Mouse (Mus musculus) natural killer cell, adult 2 months (primary cell): ENCODE results near the gene Snx29.
"Not testable (repeated sequence)": the region's sequence is repeated elsewhere in the genome, so short reads cannot be mapped to it uniquely, and the experiment has no call there.

Experiments used
- DNase-seq, 2 experiments: peaks; one replicate each; pipeline ENCODE4 v3.0.0; 2022; ENCODE audit warnings: low spot score in 2 of 2

Snx29 gene

DNA sequence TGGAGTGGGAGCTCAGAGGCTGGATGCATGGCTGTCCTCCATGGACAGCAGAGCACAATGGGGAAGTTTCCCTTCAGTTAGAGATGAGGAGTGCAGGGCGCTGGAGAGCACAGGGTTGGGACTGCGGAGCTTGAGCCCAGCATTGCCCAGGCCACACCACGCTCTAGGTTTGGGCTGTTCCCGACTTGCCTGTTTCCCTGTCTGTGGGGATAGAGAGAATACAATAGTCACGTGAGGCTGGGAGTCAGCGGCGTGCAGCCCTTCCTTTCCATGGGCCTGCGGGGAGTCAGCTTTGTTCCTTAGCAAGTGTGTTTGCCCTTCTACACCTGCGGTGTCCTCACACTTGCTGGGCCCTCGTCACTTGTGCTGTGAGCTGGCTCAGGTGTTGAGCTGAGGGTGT is 37.2 kb downstream of the Snx29 start:
- DNase-seq: no peak

DNA sequence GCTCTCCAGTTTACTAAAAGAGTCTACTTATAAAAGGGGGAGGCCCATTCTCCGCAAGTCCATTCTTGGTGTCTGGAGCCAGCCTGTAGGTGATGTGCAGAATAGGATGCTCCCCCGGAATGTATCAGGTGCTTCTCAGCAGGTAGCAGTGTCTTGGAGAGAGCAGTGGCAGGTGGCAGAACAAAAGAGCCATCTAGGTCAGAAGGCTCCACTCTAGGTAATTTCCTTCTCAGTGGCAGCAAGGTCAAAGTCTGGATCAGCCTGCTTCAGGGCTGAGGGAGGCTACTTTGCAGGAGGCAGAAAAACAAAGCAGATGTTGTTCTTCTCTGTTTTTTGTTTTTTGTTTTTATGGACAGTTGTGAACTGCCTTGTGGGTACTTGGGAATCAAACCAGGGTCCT is 37.9 kb downstream of the Snx29 start:
- DNase-seq: not testable (repeated sequence)

- DNase-seq: no peak
Observed at GRCm38 (mm10) chr16:11365626-11366025, 42.9 kb downstream of the Snx29 start.

DNA sequence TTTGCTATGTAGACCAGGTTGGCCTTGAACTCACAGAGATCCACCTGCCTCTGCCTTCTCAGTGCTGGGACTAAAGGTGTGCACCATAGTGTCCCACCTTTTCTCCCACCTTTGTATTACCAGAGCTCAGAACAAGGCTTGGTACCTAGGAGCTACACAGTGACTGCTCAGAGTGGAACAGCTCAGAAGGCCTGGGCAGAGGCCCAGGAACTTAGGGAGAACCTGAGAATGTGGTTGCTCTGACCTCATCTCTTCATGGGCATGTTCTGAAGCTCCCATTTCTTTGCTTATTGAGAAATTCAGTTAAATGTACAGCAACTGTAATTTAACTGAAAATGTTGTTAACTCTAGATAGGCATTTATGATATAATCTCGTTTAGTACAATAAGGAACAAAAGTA is 44.1 kb downstream of the Snx29 start:
- DNase-seq: no peak

DNA sequence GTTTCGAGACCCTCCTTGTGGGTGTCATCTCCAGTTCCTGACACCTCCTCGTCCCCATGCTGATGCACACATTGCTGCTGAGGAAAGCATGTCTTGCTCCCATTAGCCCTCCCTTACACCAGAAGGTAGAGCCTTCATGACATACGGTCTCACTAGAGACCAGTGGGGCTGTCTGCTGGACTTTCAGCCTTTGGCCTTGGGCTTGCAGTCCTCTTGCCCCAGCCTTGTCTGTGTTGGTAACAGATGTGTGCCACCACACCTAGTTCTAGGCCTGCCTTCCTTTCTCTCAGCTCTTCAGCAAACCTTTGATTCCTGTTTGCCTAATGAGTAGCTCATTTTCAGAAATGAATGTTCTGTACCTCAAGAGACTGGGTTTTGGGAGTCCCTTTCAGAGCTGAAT is 45.7 kb downstream of the Snx29 start:
- no peak for DNase-seq

DNA sequence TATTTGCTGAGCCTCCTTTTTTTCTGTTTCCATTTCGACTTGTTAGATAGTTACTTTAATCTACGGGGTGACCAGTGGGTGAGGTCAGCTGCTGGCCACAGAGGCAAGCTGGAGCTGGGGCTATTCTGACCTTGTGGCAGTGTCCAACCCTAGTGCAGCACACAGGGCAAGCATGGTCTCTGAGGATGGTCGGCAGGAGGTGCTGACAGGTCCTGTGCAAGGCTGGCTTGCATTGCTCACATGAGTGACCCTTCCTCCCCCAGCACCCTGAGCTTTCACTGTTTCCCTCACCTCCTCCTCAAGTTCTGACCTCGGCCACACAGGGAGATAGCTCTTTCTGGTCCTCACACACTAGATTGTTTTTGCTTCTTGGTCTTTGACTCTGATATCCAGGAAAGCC is 46.5 kb downstream of the Snx29 start:
- DNase-seq: no peak

DNA sequence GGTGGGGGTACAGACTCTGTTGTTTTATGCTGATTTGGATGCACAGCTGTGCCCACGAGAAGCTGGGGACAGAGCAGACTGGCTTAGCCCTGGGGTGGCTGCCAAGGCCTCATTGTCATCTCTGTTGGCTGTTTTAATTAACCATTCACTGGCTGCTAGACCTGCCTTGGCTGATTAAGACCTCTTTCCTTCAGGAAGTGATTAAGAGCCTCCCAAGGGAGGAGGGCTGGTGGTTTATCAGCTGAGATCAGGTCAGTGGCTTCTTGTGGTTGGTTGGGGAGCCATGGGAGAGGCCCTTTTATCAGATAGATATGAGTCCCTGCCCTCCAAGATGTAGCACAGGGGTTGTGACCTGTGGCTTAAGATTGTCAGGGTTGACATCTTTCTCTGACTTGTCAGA is 46.9 kb downstream of the Snx29 start:
- DNase-seq: no peak

GRCm38 (mm10) chr16:11370132-11370544 is 47.4 kb downstream of the Snx29 start:
- no peak for DNase-seq

- DNase-seq: no peak
Observed at GRCm38 (mm10) chr16:11379264-11379663, 56.6 kb downstream of the Snx29 start.

DNA sequence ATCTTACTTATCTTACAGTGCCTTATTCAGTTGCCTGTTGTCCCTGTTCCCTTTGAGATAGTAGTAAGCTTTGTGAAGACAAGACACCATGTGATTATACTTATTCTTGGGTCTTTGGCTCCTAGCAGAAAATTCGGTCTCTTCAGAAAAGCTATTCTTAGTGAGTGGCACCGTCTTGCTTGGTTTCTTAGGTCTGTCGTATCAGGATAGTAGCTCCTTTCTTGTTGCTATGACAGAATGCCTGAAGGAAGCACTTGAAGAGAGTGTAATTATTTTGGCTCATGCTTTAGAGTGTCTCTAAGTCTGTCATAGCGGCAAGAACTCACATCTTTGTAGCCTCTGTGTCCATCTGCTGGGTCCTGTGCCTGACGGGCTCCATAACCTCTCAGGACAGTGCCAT is 57.3 kb downstream of the Snx29 start:
- DNase-seq: no peak

GRCm38 (mm10) chr16:11380871-11381270 is 58.2 kb downstream of the Snx29 start:
- no peak for DNase-seq

DNA sequence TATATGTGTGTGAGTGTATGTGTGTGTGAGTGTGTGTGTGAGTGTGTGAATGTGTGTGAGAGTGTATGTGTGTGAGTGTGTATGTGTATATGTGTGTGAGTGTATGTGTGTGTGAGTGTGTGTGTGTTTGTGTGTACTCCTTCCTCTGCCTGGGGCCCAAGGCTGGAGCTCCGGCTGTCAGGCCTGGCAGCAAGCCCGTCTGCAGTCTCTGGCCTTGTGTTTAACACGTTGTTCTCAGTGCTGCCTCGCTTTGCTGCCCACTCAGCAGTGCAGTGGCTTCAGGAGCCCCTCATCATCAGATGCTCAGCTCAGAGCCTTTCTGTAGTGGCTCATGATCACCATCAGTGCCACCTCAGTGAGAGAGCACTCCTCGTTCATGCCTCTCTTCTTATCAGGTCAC is 61.7 kb downstream of the Snx29 start:
- DNase-seq: no peak

DNA sequence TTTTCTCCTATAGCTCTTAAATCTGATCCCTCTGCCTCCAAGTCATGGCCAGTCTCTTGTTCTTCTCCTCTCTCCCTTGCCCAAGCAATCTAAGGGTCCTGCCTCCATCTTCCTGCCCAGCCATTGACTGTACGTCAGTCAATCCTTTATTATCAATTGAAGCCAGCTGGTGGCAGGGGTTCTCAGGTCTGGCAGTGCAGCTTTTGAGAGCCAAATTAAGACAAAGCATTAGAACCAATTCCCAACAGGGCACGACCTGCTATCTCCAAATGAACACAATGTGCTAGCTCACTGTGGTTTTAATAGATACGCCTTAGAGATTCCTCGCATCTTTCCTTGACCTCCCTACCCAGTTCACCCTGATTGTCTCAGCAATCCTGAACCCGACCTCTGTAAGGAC is 62.4 kb downstream of the Snx29 start:
- DNase-seq: no peak

GRCm38 (mm10) chr16:11385798-11386197 is 63.1 kb downstream of the Snx29 start:
- DNase-seq: peak in 1 of 2 experiments; percentile 76

DNA sequence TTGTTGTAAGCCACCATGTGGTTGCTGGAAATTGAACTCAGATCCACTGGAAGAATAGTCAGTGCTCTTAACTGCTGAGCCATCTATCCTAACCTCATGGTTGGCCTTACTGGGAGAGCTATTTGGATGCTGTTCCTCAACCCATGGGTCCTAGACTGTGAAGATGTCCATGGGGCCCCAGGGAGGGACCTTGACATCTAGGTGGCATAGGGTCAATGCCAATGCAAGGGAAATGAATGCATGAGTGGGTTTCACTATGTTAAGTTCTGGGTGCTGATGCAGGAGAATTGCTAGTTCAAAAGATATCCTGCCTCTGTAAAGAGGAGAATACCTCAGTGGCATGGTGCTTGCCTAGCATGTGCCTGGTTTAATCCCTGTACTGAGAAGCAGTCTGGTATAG is 63.5 kb downstream of the Snx29 start:
- no peak for DNase-seq

GRCm38 (mm10) chr16:11388085-11388484 is 65.4 kb downstream of the Snx29 start:
- no peak for DNase-seq

- DNase-seq: no peak
Observed at GRCm38 (mm10) chr16:11389324-11389723, 66.6 kb downstream of the Snx29 start.

GRCm38 (mm10) chr16:11396570-11396969 is 73.9 kb downstream of the Snx29 start:
- DNase-seq: no peak

DNA sequence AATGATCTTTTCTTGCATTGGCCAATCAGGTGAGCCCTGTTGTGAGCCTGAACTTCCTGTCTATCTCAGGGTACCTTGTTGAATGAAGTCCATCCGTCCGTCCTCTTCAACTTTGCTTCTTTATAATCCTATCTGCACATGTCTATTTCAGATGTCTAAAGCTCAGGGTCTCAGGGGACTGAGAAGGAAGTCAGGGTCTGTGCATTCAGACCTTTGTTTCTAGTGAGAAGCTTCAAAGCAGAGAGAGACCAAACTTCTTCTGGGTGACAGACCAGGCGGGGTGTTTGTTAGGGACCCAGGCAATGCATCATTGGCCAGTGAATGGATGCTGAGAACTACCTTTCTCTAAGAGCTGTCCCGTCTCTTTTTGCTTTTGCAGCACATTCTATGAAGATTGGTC is 76.7 kb downstream of the Snx29 start:
- DNase-seq: peak in 1 of 2 experiments; percentile 36

GRCm38 (mm10) chr16:11399845-11400565 is 77.3 kb downstream of the Snx29 start:
- peak; percentile 54 to 70 for DNase-seq

DNA sequence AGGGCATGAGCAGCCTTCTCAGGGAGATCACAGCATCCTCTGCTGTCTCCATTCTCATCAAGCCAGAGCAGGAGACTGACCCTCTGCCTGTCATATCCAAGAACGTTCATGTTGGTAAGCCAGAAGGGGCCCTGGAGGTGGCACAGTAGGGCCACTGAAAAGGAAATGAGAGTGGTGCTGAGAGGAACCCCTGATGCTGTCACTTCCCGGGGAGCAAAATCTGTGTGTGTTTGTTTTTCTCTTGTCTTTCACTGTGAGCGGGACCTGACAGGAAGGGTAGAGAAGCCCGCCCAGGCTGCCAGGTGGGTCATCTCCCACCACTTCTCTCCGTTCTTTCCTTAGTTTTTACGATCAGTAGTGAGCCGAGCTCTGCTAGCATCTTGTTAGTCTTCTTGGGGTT is 78.2 kb downstream of the Snx29 start:
- no peak for DNase-seq

DNA sequence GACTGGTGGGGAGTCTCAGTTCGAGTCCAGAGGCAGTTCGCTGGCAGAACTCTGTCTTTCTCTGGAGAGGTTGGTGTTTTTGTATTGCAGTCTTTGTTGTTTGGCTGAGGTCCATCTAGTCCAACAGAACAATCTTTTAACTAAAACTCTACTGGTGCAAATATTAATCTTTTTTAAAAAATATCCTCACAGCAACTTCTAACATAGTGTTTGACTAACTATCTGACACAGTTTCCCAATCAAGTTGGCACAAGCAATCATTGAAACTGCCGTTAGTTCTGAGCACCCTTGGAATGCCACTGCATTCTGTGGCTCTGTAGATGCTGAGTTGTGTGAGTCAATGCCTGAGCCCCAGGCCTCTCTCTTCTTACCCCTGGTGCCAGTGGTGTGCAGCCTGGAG is 82.5 kb downstream of the Snx29 start:
- no peak for DNase-seq

- DNase-seq: no peak
Observed at GRCm38 (mm10) chr16:11406201-11406600, 83.5 kb downstream of the Snx29 start.

DNA sequence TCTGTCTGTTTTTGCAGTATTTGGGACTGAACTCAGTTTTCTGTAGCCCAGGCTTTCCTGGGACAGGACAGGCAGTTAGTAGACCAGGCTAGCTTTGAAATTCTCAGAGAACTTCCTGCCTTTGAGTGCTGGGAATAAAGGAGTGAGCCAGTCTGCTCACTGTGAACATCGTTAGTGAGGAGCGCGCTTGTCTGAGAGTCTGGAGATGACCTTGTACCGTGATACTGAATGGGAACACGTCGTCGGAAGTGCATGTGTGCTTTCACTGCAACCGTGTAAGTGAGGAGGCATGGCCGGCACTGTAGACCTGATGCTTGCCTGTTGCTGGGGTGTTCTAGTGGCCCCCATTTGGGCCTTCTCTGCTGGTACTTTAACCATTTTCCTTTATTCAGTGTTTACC is 83.9 kb downstream of the Snx29 start:
- no peak for DNase-seq
